Mouse (Mus musculus): ENCODE measurements around the gene Obscn.

The Obscn gene

GRCm38 (mm10) chr11:58983691-58984341 is 152.4 kb downstream of the Obscn start:
- no peak for DNase-seq (ENCODE audit: low spot score in 2 of 2)

- DNase-seq (ENCODE audit: low spot score in 2 of 2): peak in 1 of 2 experiments; percentile 66
Observed at GRCm38 (mm10) chr11:58982471-58983097, 153.6 kb downstream of the Obscn start.

DNA sequence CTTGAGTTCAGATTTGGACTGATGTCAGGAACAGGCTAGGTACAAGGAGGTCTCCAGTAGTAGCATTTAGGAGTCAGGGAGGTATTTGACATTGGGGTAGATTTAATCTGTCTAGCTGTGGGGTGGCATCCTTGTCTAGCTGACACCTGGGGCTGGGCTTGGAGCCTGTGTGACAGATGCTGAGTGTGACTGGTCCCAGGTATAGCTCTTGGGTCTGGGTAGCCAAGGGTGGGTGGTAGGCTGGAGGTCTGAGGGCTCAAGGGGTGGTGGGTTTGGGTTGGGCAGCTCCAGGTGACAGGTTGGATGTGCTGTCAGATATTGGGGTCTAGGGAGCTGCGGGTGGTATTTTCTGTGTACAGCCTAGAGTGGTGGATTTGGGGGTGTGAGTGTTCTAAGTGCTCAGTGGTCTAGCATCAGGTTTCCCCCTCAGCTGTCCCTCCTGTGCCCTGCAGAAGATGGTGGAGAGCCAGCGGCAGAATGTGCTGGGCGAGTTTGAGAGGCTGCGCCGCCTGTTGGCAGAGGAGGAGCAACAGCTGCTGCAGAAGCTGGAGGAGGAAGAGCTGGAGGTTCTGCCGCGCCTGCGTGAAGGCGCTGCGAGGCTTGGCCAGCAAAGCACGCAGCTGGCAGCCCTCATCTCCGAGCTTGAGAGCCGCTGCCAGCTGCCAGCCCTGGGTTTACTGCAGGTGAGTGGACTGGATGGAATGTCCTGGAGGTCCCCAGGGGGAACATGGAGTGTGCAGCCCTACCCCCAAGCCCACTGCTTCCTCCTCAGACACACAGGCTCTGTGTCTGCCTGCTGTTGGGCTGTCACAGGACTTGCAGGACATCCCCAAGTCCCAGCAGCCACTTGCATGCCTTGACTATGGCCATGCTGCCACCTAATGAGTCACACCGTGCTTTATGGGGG is 154.4 kb downstream of the Obscn start:
- DNase-seq (ENCODE audit: low spot score in 2 of 2): peak; percentile 57 to 89

DNA sequence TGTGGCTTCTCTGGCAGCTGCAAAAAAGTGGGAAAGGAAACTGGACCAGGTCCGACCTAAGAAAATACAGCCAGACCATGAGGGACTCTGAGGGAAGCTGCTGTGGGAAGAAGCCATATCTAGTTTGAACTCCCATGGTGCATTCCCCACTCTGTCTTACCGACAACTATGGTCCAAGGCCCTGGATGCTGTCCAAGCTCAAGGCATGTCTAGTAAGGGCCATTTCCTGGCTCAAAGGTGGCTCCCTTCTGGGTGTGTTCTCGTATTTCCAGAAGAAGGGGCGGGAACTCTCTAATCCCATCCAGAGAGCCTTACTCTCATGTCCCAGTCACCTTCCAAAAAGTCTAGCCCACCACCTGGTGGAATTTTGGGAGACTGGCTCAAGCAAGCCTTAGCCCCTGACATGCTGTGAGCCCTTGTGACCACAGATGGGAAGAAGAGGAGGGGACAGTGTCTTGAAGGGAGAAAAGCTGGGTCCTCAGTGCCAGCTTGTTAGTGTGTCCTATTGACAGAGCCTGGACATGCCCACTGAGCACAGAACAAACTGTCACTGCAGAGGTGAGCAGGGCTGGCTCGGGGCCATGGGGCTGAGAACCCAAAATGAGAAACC is 155.7 kb downstream of the Obscn start:
- no peak for DNase-seq (ENCODE audit: low spot score in 2 of 2)

GRCm38 (mm10) chr11:58979661-58980060 is 156.5 kb downstream of the Obscn start:
- no peak for DNase-seq (ENCODE audit: low spot score in 2 of 2)

DNA sequence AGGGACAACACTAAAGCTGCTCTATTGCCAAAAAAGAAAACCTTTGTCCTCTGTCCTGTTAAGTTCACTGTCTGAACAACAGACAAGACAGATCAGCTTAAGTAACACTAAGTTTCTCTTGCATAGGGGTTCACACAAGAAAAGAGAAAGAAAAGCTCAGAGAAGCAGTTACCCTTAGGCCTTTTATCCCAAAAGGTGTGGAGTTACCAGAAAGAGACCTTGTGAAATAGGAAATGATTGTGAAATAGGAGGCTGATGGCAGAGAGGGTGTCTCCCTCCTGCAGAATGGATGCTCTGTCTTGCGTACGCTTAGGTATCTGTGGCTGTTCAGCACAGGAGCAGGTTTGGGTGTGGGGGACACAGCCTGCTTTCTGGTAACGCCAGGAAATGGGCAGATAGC is 157.0 kb downstream of the Obscn start:
- DNase-seq (ENCODE audit: low spot score in 2 of 2): no peak

- DNase-seq (ENCODE audit: low spot score in 2 of 2): no peak
Observed at GRCm38 (mm10) chr11:58978706-58979030, 157.5 kb downstream of the Obscn start.

DNA sequence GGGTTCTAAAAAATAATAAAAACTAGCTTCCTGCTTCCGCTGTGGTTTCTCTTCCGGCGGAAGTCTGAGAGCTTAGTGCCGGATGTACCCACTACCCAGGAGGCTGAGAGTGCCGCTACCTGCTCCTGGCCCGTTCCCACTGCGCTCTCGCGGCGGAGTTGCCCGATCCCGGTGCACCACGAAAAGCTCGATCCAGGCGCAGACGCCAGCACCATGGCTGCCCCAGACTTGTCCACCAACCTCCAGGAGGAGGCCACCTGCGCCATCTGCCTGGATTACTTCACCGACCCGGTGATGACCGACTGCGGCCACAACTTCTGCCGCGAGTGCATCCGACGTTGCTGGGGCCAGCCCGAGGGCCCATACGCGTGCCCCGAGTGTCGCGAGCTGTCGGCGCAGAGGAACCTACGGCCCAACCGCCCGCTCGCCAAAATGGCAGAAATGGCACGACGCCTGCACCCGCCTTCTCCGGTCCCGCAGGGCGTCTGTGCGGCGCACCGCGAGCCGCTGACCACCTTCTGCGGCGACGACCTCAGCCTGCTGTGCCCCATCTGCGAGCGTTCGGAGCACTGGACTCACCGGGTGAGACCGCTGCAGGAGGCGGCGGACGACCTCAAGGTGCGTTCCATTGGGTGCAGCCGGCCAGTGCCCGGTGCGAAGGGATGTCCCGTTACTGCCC is 158.0 kb downstream of the Obscn start, which contains the start of gene Trim11:
Gene Trim11, plus strand, starts transcription at position 67 of the 679 bp plus-strand sequence.
- peak; percentile 70 to 79 for DNase-seq (ENCODE audit: low spot score in 2 of 2)

DNA sequence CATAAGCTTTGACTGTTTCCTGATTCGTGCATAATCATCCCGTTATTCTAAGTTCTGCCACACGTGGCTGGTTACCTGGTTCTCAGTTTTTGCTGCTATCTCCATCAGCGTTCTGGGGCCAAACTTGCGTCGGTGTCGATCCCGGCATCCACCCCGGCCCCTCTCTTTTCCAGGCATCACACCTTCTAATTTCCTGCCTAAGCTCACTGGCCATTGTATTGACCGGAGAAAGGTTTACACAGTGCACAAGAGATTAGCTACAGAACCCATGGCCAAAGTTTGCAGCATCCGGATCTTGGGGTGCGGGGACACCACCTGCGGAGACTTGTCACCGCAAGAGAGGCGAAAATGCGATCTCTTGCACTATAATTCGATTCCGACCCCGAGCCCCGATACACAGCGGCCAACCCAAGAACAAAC is 158.6 kb downstream of the Obscn start:
- DNase-seq (ENCODE audit: low spot score in 2 of 2): peak in 1 of 2 experiments; percentile 52

GRCm38 (mm10) chr11:58977150-58977549 is 159.1 kb downstream of the Obscn start:
- DNase-seq (ENCODE audit: low spot score in 2 of 2): peak; percentile 61 to 74

- no peak for DNase-seq (ENCODE audit: low spot score in 2 of 2)
Observed at GRCm38 (mm10) chr11:58974414-58974813, 161.8 kb downstream of the Obscn start.

GRCm38 (mm10) chr11:58971796-58972195 is 164.4 kb downstream of the Obscn start:
- DNase-seq (ENCODE audit: low spot score in 2 of 2): no peak

DNA sequence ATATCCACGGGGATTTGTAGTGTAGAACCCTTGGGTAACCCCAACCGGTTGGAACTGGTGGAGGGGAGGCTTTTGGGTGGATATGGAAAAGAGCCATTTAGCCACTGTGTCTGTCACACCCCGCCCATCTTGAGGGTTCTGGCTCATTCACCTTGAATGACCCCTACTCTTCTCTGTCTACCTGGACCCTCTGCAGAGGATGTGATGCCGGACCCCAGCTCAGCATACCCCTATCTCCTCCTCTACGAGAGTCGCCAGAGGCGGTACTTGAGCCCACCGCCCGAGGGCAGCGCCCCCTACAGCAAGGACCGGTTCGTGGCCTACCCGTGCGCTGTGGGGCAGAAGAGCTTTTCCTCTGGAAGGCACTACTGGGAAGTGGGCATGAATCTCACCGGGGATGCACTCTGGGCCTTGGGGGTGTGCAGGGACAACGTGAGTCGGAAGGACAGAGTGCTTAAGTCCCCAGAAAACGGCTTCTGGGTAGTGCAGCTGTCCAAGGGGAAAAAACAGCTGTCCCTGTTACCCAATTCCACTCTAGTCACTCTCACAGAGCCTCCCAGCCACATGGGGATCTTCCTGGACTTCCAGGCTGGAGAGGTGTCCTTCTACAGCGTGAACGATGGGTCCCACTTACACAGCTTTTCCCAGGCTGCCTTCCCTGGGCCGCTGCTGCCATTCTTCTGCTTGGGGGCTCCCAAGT is 165.2 kb downstream of the Obscn start:
- no peak for DNase-seq (ENCODE audit: low spot score in 2 of 2)

- no peak for DNase-seq (ENCODE audit: low spot score in 2 of 2)
Observed at GRCm38 (mm10) chr11:58969659-58970058, 166.5 kb downstream of the Obscn start.

DNA sequence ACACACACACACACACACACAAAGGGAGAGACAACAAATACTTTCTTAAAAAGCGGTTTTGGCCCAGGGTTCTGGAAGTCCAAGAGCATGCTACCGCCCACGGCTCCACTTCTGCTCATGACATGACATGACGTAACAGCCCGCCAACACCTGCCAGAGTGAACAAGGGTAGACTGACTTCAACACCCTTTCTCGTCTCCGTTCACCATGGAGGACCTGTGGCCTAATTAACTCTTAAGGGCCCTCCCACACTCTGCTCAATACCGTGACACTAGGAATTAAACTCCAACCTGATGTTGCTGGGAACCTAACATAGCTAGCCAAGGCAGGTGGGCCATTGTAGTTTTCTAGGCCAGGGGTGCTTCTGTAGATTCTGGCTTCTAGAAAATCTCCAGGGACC is 167.2 kb downstream of the Obscn start:
- DNase-seq (ENCODE audit: low spot score in 2 of 2): no peak

DNA sequence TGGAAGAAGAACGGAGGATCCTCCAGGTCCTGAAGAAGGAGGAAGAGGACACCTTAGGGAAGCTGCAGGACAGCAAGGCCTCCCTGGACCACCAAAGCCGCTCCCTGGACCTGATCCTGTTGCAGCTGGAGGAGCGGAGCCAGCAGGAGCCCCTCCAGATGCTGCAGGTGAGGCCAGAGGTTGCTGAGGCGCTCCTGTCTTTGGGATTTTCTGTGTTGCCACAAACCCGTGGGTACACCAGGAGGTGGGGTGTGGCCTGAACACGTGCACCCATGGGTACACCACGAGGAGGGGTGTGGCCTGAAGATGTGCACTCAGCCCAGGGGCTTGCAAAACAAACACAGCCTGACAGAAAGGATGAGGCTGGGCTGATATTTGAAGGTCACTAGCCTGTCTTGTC is 167.7 kb downstream of the Obscn start:
- DNase-seq (ENCODE audit: low spot score in 2 of 2): no peak

DNA sequence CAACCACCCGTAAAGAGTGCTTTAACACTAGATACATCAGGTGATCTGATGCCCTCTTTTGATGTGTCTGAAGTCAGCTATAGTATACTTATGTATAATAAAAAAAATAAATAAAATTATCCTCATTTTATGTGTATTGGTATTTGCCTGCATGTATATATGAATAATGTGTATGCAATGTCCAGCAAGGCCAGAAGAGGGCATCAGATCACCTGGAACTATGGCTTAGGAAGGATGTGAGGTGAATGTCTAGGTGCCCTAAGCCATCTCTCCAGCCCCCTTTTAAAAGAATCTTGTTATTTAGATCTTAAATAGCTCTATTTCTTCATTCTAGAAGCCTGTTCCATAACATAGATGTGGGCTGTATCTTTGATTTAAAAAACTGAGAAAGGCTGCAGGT is 168.9 kb downstream of the Obscn start:
- peak in 1 of 2 experiments; percentile 73 for DNase-seq (ENCODE audit: low spot score in 2 of 2)

DNA sequence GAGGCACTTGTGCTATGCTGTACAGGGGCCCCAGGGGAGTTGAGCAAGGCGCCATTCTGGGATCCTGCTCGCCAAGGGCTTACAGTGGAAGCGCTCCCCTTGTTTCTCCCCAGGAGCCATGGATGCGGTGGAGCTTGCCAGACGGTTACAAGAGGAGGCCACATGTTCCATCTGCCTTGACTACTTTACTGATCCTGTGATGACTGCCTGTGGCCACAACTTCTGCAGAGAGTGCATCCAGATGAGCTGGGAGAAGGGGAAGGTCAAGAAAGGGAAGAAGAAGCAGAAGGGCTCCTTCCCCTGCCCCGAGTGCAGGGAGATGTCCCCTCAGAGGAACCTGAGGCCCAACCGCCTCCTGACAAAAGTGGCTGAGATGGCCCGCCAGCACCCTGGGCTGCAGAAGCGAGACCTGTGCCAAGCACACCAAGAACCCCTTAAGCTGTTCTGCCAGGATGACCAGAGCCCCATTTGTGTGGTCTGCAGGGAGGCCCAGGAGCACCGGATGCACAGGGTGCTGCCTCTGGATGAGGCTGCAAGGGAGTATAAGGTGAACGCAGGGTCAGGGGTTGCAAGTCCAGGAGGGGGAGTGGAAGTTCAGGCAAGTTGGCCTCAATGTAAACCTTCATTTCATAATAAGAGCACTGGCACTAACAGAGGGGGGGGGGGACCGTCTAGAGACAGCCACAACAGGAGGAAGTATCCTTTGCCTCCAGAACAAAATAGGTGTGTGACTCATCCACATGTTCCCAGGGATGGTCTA is 171.0 kb downstream of the Obscn start:
- DNase-seq (ENCODE audit: low spot score in 2 of 2): no peak

- no peak for DNase-seq (ENCODE audit: low spot score in 2 of 2)
Observed at GRCm38 (mm10) chr11:58964216-58964615, 172.0 kb downstream of the Obscn start.

GRCm38 (mm10) chr11:58963543-58963942 is 172.7 kb downstream of the Obscn start:
- peak in 1 of 2 experiments; percentile 68 for DNase-seq (ENCODE audit: low spot score in 2 of 2)
